Mouse (Mus musculus) CD4-positive, CD25-positive, alpha-beta regulatory T cell, adult 9 weeks (primary cell): ENCODE data around the gene Pak2. TPM values are rescaled to one million over a fixed set of nuclear protein-coding genes. Genes with fewer than 3 reads are reported as not detected.

Experiments
- polyA plus RNA-seq: library from polyadenylated mRNA; unstranded; fragments of 100-300 nt; shearing (Covaris generic); gene quantifications from one replicate; pipeline ENCODE4 v1.2.1, GENCODE M21; 2017

Pak2 gene
- 58.9 TPM for polyA plus RNA-seq

DNA sequence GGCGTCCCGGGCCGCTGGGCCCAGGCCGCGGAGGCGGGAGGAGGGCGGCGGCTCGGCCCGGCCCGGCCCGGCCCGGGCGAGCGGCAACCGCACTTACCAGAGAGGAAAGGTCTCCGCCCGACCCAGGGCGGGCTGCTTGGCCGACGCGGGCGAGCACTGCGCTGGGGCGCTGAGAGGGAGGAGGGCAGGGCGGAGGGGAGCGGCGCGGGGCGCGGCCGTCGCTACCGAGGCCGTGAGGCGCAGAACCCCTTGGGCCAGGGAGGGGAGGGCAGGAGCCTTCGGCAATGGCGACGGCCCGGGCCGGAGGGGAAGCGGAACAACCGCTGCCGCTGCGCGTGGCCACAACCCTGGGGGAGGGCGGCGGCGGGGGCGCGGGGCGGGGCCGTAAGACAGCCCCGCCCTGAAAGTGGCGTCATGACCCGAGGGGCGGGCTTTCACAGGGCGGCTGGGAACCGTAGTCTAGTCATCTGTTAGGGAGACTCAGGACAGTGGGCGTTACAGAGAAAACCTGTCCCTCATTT, at the start of gene Pak2:
Gene Pak2, minus strand, starts transcription at position 352 of the 521 bp plus-strand sequence.

DNA sequence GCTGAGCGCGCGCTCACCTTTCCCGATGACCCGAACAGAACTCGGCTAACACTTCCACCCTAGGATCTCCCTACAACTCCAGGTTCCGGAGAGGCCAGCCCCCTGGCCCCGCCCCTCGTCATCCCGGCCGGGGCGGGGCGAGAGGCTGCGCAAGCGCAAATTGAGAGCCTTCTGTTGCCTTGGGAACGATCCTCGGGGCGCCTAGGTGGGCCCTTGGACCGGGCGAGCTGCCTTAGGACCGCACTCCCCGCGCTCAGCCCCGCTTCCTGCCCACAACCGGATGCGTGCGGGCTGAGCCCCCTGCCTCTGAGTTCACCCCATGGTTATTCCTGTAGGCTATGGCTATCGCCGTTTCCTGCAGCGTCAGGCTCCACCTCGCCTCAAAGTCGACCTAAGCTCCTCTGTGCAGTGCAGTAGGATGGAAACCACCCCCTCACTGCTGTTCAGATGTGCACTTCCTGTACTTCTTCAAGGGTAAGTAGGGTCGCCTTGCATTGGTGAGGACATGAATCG, 20.6 kb upstream of the Pak2 start, which contains the start of the genes Pigx and Cep19:
Gene Pigx, minus strand, starts transcription at position 103 of the 513 bp plus-strand sequence.
Gene Cep19, plus strand, starts transcription at position 163 of the 513 bp plus-strand sequence.

DNA sequence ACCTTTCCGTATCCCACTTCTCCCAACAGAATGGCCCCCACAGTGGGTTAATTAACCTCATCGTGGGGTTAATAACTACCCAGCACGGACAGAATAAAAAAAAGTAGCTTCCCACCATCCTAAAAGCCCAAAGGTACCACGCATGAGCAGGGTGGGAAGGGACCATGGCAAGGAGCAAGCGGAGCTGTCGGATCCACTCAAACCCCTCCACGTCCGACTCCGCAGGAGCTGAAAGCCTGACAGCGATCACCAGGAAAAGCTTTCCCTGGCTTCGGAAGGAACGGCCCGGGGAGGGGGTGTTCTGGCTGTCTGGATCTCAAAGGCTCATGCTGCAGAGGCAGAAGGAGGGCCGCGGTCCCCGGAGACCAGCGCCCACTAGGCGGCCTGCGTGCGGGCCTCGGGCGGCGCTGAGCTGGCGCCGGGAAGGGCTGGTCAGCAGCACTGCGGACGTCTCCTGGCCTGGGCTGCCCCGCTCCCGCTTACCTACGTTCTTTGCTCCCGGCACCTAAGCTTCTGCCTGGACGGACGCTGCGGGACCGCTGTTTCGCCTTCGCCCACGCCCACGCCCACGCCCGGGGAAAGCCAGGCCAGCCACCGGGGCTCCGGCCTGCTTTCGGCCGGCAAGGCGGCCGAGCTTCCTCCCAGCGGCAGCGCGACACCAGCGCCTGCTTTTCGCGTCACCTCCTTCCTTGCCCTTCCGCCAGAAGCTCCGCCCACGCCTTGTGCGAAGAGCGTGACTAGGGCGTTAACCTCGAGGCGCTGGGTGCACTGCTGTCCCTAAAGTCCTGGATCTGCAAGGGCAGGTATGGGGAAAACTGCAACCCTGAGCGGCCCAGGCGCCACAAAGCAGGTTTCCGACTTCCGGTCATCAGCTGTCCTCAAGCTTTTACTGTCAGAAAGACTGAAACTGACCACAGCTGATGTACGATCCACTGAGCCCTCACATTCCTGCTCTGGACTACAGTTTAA, 76.3 kb downstream of the Pak2 start, which contains the start of gene Senp5:
Gene Senp5, minus strand, starts transcription at position 779 of the 969 bp plus-strand sequence.

Other genes with a start within 250 kb of the Pak2 start
- not detected for gene Meltf, start 200.5 kb downstream of the Pak2 start, polyA plus RNA-seq
- gene Pigz, start 145.5 kb downstream of the Pak2 start, polyA plus RNA-seq: 0.82 TPM
- gene 0610012G03Rik, start 130.8 kb downstream of the Pak2 start, polyA plus RNA-seq: 3.3 TPM
- 50.6 TPM for gene Ncbp2, start 130.8 kb downstream of the Pak2 start, polyA plus RNA-seq
- gene Senp5, start 76.1 kb downstream of the Pak2 start, polyA plus RNA-seq: 13.9 TPM
- gene Pigx, start 20.4 kb upstream of the Pak2 start, polyA plus RNA-seq: 91.0 TPM
- 44.3 TPM for gene Cep19, start 20.5 kb upstream of the Pak2 start, polyA plus RNA-seq
- 120 TPM for gene Nrros, start 86.3 kb upstream of the Pak2 start, polyA plus RNA-seq
- gene Bex6, start 100.5 kb upstream of the Pak2 start, polyA plus RNA-seq: not detected
- gene Fbxo45, start 167.8 kb upstream of the Pak2 start, polyA plus RNA-seq: 2.5 TPM
- 25.0 TPM for gene Wdr53, start 167.9 kb upstream of the Pak2 start, polyA plus RNA-seq
- gene Smco1, start 192.1 kb upstream of the Pak2 start, polyA plus RNA-seq: not detected
- gene Rnf168, start 198.1 kb upstream of the Pak2 start, polyA plus RNA-seq: 12.3 TPM